Mouse (Mus musculus): ENCODE measurements at regions not wholly inside any gene's neighbourhood (a gene's known extent, or its start where the extent isn't known, plus 50 kb on each side); places are given as distances from the start of the nearest gene placed in this dataset.
A peak's percentile ranks its signal among the peaks of the same experiment; 100 is the strongest.

GRCm38 (mm10) chr10:99417591-99417990 lies 154.6 kb downstream of the Dusp6 start:
- DNase-seq: no peak

- no peak for DNase-seq
Observed at GRCm38 (mm10) chr10:99418497-99418896, 155.5 kb downstream of the Dusp6 start.

GRCm38 (mm10) chr10:99419532-99419931 lies 156.5 kb downstream of the Dusp6 start:
- no peak for DNase-seq

DNA sequence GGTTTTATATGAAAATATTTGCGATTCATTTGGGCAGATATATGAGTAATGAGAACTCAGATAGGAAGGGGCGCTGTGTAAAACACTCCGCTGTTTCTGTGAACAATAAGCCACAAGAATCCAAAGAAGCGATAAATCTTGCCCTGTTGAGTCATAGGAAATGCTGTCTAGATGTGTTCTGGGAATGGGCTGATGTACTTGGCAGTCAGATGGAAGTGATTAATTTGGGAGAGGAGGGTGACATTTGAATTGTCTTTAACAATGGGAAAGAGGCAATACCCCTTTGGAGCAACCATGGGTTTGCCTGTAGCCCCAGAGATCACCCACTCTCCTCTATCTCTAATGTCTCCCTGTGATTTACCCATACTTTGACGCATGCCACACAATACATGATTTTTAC lies 160.4 kb downstream of the Dusp6 start:
- peak; percentile 44 for DNase-seq

- peak; percentile 35 for DNase-seq
Observed at GRCm38 (mm10) chr10:99425265-99425664, 162.2 kb downstream of the Dusp6 start.

GRCm38 (mm10) chr10:99430175-99430574 lies 167.1 kb downstream of the Dusp6 start:
- DNase-seq: no peak

- peak; percentile 64 for DNase-seq
Observed at GRCm38 (mm10) chr10:99430669-99431561, 167.9 kb downstream of the Dusp6 start.

DNA sequence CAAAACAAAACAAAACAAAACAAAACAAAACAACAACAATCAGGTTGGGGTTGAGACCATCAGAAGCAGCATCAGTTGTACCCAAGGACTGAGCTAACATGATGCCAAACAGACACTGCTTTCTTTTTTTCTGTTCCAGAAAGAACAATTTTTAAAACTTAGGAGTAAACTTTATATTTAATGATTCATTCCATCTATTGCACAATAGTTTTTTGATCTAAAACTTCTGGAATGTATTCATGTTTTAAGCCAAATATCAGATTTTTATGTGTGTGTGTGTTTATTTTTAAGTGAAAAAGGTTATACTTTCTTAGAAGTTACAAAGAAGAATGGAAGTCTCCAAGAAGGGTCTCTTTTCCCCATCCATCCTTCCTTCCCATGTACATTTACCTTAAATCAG lies 174.0 kb downstream of the Dusp6 start:
- no peak for DNase-seq

- DNase-seq: no peak
Observed at GRCm38 (mm10) chr10:99440169-99440568, 177.1 kb downstream of the Dusp6 start.

GRCm38 (mm10) chr10:99441014-99441413 lies 178.0 kb downstream of the Dusp6 start:
- DNase-seq: peak; percentile 95

GRCm38 (mm10) chr10:99441931-99442330 lies 178.9 kb downstream of the Dusp6 start:
- DNase-seq: peak; percentile 62

DNA sequence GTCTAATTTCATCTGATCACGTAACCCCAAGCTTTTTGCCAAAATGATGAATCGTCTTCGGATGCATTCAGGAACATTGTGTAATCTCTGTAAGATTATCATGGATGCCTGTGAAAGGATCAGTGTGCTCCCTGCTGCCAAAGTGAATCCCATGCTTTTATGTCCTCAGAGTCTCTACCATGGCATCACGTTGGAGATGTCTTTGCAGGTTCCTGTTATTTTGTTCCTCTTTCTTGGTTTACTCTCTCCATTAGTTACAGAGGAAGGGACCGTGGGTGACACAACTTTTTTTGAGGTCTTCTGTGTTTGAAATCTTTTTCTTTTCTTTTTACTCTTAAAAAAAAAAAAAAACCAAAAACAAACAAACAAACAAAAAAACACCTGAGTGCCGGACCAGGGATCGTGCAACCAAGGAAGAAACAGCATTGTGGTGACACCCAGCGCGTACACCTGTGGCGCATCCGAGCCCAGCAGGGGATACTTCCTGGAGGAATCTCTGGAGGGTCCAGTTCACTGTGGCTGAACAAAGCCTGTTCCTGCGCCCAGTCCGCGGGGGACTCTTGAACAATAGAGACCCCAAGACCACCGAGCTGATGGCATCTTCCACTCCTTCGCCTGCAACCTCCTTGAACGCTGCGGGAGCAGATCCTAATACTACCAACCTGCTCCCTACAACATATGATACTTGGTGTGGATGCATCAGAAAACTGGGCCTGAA lies 180.6 kb downstream of the Dusp6 start:
- no peak for DNase-seq

DNA sequence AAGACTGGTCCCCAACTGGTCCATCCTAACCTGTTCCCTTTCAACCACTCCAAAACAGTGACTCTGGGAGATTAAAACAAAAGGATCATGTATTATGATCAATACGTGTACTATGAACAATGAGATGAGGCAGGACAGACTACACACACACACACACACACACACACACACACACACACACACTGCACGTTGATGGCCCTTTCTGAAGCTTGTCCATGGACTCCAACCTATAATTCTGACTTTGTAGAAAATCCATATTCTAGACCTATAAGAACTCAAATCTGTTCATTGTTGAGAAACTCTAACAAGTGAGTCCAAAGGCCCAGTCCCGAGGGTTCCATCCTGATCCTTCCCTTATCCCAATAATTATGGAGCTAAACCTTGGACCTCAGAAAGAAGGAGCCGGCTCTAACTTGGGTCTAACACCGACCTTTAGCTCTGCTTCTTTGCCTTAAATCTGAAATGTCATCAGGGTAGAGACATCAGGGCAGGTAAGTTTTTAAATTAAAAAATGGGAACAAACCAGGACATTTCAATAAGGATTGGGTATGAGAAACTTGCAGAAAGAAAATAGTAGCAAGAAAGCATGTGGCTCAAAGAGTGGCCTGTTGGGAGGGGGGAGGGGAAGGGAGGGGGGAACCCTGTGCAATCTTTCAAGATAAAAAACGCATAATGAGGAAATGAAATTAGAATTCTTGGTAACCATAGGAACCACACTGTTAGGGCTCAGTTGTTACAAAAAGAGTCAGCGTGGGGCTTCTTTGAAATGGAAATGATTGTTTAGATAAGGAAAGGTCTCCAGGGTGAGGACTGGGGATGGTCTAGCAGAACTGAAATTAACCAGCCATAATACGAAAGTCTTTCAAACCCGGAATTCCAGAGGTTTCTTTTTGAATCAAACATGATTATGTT lies 187.9 kb downstream of the Dusp6 start:
- DNase-seq: no peak

- no peak for DNase-seq
Observed at GRCm38 (mm10) chr10:99451639-99452417, 188.8 kb downstream of the Dusp6 start.

GRCm38 (mm10) chr10:99456180-99456579 lies 193.1 kb downstream of the Dusp6 start:
- DNase-seq: no peak

DNA sequence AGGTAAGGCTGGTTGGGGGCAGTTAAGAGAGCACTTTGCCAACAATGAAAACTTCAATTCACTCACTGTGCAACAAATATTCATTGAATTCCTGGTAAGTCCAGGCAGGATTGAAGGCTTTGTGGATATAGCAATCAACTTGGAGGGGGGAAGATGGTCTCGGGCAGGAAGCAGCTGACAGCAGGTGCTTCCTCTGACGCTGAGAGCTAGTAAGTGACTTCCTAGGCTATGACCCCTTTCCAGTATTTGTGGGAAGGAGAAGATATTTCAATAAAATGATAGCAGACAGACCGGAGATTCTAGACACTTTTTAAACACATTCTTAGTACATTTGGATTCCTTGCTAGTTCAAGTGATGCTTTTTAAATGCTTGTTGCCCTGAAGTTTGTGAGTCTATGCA lies 195.0 kb downstream of the Dusp6 start:
- DNase-seq: no peak

DNA sequence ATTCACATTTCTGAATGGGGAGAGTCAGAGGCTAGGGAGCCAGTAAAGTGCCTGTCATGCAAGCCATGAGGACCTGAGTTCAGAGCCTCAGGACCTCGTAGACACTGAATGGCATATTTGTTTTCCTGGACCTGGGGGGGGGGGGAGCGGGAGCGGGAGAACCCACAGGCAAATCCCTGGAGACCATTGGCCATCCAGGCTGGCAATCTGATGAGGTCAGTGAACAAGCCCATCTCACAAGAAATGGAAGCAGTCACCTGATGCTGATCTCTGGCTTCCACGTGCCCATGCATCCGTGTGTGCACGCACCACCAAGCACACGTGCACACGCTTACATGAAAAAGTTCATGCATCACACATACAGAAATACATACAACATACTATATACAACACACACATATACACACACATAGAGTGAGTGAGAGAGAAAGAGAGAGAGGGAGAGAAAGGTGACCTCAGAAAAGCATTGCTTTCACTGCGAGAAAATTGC lies 196.2 kb downstream of the Dusp6 start:
- no peak for DNase-seq

GRCm38 (mm10) chr10:99459823-99460361 lies 196.9 kb downstream of the Dusp6 start:
- peak; percentile 78 for DNase-seq

GRCm38 (mm10) chr10:99460847-99461445 lies 197.9 kb downstream of the Dusp6 start:
- DNase-seq: peak; percentile 83

DNA sequence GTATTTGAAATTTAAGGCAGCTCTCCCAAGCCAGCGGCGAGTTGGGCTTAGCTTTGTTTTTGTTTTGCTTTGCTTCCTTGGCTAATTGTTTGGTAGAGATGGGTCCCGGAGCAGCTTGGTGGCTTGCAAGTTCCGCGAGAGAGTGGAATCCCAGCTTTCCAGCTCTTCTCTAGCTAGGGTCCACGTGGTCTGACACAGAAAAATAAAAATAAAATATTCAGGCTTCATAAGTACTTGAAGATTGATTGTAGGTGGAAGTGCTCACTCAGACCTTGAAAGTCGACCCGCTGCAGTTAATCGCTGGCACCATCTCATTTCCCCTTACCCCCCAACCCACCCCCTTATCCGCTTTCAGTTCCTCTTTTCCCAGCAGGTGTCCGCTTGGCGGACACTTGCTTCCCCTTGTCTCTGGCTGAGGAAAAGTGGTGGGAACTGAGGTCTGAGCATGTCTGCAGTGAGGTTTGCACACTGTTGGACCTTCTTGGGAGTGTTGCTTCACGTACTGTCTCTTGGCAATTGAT lies 198.5 kb downstream of the Dusp6 start:
- peak; percentile 50 for DNase-seq

DNA sequence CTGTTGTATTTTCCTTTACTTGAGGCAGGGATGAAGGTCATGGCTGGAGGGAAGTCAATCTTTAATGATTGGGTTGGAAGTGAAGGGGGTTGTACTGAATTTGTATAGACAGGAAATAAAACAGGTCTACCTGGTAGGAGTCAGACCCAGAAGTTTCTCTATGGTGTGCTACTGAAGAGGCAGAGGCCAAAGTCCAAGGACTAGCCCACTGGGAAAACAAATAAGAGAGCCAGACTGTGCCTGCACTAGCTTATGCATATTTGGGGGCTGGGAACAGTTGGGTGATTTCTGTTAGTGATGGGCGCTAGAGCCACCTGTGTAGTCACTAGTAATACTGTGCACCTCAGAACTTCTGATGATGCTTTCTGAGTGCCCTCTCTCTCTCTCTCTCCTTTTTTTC lies 203.7 kb downstream of the Dusp6 start:
- DNase-seq: no peak

Data from lung, postnatal 36 days (tissue).